Mouse (Mus musculus): ENCODE data around the gene B4galt5. TPM values are rescaled to one million over a fixed set of nuclear protein-coding genes. Genes with fewer than 3 reads are reported as not detected.

Gene B4galt5
- polyA plus RNA-seq, 1 experiment, result 59.4 TPM

DNA sequence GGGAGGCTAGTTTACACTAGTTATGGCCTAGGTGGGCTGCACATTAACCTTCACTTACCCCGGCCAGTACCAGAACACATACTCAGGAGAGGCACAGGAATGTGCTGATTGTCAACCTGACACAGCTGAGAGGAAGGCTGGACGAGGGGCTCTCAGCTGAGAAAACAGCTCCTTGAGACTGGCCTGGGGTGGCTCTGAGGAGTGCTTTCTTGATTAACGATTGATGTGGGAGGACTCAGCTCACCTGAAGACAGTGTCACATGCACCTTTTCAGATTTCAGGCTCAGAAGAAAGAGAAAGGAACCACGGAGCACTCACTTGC is 42.7 kb downstream of the B4galt5 start:
- TF ChIP-seq CTCF (IDR thresholded peaks at IDR 0.05; ENCODE audit: borderline replicate concordance, insufficient read depth, low read depth, low read length), result no peak
- no peak for TF ChIP-seq POLR2A (IDR thresholded peaks at IDR 0.05; ENCODE audit: borderline replicate concordance, insufficient read depth, low read length)
- Histone ChIP-seq H3K27ac (ENCODE audit: insufficient read depth, low read length) (no peak overlapping the region; the same call in 1 of the 2 replicates), H3K4me1 (ENCODE audit: control insufficient read depth, insufficient read depth, low read length) (peaks cover 33% of the 10 kb centered on the region), H3K4me3 (replicated peaks; ENCODE audit: insufficient read depth, low read depth, low read length) (no peak overlapping the region), H3K27me3 (ENCODE audit: control insufficient read depth, insufficient read depth, low read length) (no peaks in the 10 kb centered on the region)
- WGBS, result 67% methylated on average over 4 of the region's 4 CpGs
- DNase-seq, result no peak

DNA sequence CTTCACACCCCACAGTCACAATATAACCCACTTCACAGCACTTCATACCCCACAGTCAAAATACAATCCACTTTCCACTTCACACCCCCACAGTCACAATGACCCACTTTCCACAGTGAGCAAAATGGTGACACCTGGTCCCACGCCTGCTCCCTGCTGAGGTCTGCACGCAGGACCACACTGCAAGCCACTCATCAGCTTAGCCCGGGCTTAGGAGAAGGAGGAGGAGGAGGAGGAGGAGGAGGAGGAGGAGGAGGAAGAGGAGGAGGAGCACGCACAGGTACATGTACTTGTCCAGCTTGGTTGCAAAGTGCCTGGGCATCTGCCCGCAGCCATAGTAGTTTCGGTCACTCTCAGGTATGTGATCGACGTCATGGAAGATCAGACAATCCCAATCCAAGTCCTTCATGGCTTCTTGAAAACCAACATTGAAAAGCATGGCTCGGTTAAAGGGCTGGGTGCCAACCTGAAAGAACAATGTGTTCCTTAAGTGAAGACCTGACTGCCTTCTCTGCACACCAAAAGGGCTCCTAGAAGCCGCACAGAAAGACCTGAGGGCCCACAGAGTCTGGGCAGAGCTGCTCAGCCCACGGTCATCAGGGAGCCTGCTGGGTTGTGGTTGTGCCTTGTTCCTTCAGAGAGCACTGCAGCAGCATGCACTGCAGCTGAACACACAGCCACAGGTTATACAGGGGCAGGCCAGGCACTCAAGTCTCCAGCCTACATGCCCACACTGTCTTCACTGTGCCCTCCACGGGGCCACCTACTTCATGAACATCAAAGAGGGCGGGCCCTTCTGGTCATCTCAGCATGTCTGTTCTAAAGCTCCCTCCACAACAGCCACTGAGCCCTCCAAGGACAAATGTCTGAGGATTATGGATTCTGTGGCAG is 43.4 kb downstream of the B4galt5 start:
- peaks cover 33% of the 10 kb centered on the region for H3K4me1 ChIP-seq (ENCODE audit: control insufficient read depth, insufficient read depth, low read length)
- TF ChIP-seq CTCF (IDR thresholded peaks at IDR 0.05; ENCODE audit: borderline replicate concordance, insufficient read depth, low read depth, low read length) (no peak), POLR2A (IDR thresholded peaks at IDR 0.05; ENCODE audit: borderline replicate concordance, insufficient read depth, low read length) (no peak)
- H3K27me3 ChIP-seq (ENCODE audit: control insufficient read depth, insufficient read depth, low read length), result no peaks in the 10 kb centered on the region
- WGBS, result 72% methylated on average over 12 of the region's 13 CpGs
- H3K27ac ChIP-seq (ENCODE audit: insufficient read depth, low read length), result no peak overlapping the region
- DNase-seq, result peak; percentile 50 to 60
- H3K4me3 ChIP-seq (replicated peaks; ENCODE audit: insufficient read depth, low read depth, low read length), result no peak overlapping the region

DNA sequence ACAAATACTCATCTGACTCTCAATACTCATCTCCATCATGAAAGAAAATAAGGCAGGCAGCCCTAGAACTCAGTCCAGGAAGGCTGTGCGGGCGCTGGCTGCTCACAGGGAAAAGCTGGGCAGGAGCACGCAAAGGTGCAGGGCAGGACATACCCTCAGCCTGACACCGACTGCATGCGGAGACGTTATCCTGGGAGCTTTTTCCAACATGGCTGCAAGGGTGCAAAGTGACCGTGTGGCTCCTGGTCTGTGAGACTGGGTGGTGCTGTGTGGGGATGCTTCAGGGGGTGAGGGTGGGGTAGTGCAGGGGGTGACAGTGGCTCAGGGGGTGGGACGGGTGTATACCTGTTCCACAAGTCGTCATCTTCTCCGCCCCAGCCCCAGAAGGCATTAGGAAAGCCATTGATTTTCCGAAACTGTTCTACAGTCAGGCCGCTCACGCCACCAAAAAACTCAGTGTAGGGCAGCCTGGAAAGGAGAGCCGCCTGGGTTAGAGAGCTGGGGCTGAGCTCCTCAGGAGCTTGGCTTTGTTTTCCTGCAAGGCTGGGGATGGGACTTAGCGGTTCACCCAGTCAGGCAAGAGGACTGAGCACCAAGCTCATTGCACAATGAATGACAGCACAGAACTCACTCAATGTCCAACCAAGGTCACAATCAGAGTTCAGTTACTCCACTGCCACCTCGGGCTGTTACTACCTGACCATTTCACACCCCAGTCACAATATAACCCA is 44.2 kb downstream of the B4galt5 start:
- 85% methylated on average over 16 of the region's 16 CpGs for WGBS
- peak; percentile 3 to 8 for DNase-seq
- Histone ChIP-seq H3K4me3 (replicated peaks; ENCODE audit: insufficient read depth, low read depth, low read length) (no peak overlapping the region), H3K27me3 (ENCODE audit: control insufficient read depth, insufficient read depth, low read length) (no peaks in the 10 kb centered on the region), H3K27ac (ENCODE audit: insufficient read depth, low read length) (no peak overlapping the region), H3K4me1 (ENCODE audit: control insufficient read depth, insufficient read depth, low read length) (peaks cover 37% of the 10 kb centered on the region)
- TF ChIP-seq POLR2A (IDR thresholded peaks at IDR 0.05; ENCODE audit: borderline replicate concordance, insufficient read depth, low read length) (no peak), CTCF (IDR thresholded peaks at IDR 0.05; ENCODE audit: borderline replicate concordance, insufficient read depth, low read depth, low read length) (no peak)

DNA sequence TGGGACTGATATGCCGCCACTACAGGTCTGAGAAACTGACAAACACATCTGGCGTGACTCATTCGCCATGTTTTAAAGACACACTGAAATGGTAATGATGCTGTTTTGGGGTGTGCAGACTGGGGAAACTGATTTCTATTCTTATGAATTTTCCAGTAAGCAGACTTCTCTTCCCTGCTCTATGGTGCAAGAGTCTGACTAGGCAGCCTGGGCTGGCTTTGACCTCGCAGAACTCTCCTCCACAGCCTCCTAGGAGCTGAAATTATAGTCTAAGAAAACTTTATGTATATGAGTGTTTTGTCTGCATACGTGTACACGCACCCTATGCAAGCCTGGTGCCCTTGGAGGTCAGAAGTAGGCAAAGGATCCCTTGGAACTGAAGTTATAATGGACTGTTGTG is 45.2 kb downstream of the B4galt5 start:
- Histone ChIP-seq H3K4me1 (ENCODE audit: control insufficient read depth, insufficient read depth, low read length) (peaks cover 38% of the 10 kb centered on the region), H3K4me3 (replicated peaks; ENCODE audit: insufficient read depth, low read depth, low read length) (no peak overlapping the region), H3K27ac (ENCODE audit: insufficient read depth, low read length) (no peak overlapping the region), H3K27me3 (ENCODE audit: control insufficient read depth, insufficient read depth, low read length) (no peaks in the 10 kb centered on the region)
- WGBS, result 82% methylated on average over 6 of the region's 6 CpGs
- DNase-seq, result peak in 1 of 2 experiments; percentile 1
- TF ChIP-seq POLR2A (IDR thresholded peaks at IDR 0.05; ENCODE audit: borderline replicate concordance, insufficient read depth, low read length) (no peak), CTCF (IDR thresholded peaks at IDR 0.05; ENCODE audit: borderline replicate concordance, insufficient read depth, low read depth, low read length) (no peak)

DNA sequence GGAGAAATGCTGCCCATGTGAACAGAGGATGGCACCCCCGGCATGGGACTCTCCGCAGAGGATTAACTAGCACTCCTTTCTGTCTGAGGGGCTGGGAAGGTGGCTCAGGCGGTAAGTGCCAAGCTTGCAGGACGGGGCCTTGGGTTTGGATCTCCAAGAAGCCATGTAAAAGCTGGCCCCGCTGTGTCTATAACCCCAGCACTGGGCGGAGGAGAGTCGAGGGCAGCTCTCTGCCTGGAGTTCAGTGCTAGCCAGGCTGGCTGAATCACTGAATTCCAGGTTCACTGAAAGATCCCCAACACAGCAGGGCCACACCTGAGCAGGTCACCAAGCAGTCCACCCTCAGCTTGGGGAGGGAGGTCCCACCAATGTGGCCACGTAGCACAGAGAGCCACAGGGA is 45.8 kb downstream of the B4galt5 start:
- TF ChIP-seq CTCF (IDR thresholded peaks at IDR 0.05; ENCODE audit: borderline replicate concordance, insufficient read depth, low read depth, low read length) (no peak), POLR2A (IDR thresholded peaks at IDR 0.05; ENCODE audit: borderline replicate concordance, insufficient read depth, low read length) (no peak)

DNA sequence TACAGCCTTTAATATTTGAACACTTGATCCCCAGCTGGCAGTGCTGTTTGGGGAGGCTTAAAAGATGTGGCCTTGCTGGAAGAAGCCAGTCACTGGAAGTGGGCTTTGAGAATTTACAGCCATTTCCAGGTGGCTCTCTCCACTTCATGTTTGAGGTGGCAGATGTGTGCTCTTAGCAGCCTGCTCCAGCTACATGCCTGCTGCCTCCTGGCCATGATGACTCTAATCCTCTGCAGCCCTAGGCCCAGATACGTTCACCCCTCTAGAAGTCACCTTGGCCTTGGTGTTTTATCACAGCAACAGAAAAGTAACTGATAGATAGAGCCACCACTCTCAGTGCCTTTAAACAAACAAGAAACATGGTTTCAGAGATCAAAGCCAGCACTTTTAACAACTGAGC is 46.3 kb downstream of the B4galt5 start:
- Histone ChIP-seq H3K4me1 (ENCODE audit: control insufficient read depth, insufficient read depth, low read length) (peaks cover 48% of the 10 kb centered on the region), H3K4me3 (replicated peaks; ENCODE audit: insufficient read depth, low read depth, low read length) (no peak overlapping the region), H3K27ac (ENCODE audit: insufficient read depth, low read length) (no peak overlapping the region), H3K27me3 (ENCODE audit: control insufficient read depth, insufficient read depth, low read length) (no peaks in the 10 kb centered on the region)
- no peak for TF ChIP-seq CTCF (IDR thresholded peaks at IDR 0.05; ENCODE audit: borderline replicate concordance, insufficient read depth, low read depth, low read length)
- TF ChIP-seq POLR2A (IDR thresholded peaks at IDR 0.05; ENCODE audit: borderline replicate concordance, insufficient read depth, low read length), result no peak
- peak in 1 of 2 experiments; percentile 1 for DNase-seq
- WGBS, result 69% methylated on average over 1 of the region's 1 CpGs

More for the DNA sequence above, 45.8 kb downstream of the B4galt5 start:
- WGBS, result 86% methylated on average over 8 of the region's 8 CpGs
- H3K4me3 ChIP-seq (replicated peaks; ENCODE audit: insufficient read depth, low read depth, low read length), result no peak overlapping the region
- H3K27me3 ChIP-seq (ENCODE audit: control insufficient read depth, insufficient read depth, low read length), result no peaks in the 10 kb centered on the region
- no peak overlapping the region for H3K27ac ChIP-seq (ENCODE audit: insufficient read depth, low read length)
- H3K4me1 ChIP-seq (ENCODE audit: control insufficient read depth, insufficient read depth, low read length), result peaks cover 43% of the 10 kb centered on the region
- DNase-seq, result peak; percentile 2 to 15

DNA sequence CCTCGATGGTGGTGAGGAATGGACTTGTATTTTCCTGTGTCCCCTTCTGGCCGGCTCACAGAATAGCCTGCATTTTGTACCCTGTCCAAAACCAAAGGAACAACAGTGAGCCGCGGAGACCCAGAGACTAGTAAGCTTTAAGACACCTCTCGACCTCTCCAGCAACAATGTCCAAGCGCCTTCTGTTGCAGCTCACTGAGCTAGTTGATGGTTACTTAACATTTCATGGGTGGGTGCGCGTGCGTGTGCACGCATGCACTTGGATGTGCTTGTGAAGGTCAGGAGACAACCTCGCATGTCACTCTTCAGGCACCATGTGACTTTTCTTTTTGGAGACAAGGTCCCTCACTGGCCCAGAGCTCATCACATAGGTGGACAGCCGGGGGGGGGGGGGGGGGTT is 47.0 kb downstream of the B4galt5 start:
- DNase-seq, result peak; percentile 3 to 13
- Histone ChIP-seq H3K4me1 (ENCODE audit: control insufficient read depth, insufficient read depth, low read length) (peaks cover 45% of the 10 kb centered on the region), H3K4me3 (replicated peaks; ENCODE audit: insufficient read depth, low read depth, low read length) (no peak overlapping the region), H3K27ac (ENCODE audit: insufficient read depth, low read length) (no peak overlapping the region), H3K27me3 (ENCODE audit: control insufficient read depth, insufficient read depth, low read length) (no peaks in the 10 kb centered on the region)
- WGBS, result 74% methylated on average over 12 of the region's 12 CpGs
- TF ChIP-seq POLR2A (IDR thresholded peaks at IDR 0.05; ENCODE audit: borderline replicate concordance, insufficient read depth, low read length) (no peak), CTCF (IDR thresholded peaks at IDR 0.05; ENCODE audit: borderline replicate concordance, insufficient read depth, low read depth, low read length) (no peak)
